Mouse (Mus musculus): ENCODE data around the gene Tac4. TPM values are rescaled to one million over a fixed set of nuclear protein-coding genes. Genes with fewer than 3 reads are reported as not detected.

Tac4 gene
- polyA plus RNA-seq, 1 experiment from 2014 or later: not detected

- Histone ChIP-seq H3K36me3 (ENCODE audit: control insufficient read depth, insufficient read depth) (peaks cover 84% of the 10 kb centered on the region), H3K4me1 (replicated peaks; ENCODE audit: control insufficient read depth, insufficient read depth, low read length) (no peaks in the 10 kb centered on the region), H3K9ac (ENCODE audit: low read depth, low read length) (no peak overlapping the region), H3K27me3 (replicated peaks; ENCODE audit: control insufficient read depth, insufficient read depth, low read length) (no peaks in the 10 kb centered on the region), H3K27ac (ENCODE audit: low read depth, low read length) (no peak overlapping the region), H3K4me2 (replicated peaks; ENCODE audit: low read depth) (no peak overlapping the region), H3K4me3 (ENCODE audit: low read depth, low read length) (no peak overlapping the region), H3K9me3 (ENCODE audit: control insufficient read depth) (no peaks in the 10 kb centered on the region)
- TF ChIP-seq CTCF (IDR thresholded peaks at IDR 0.05; ENCODE audit: low read depth): no peak
- 82% methylated on average over 4 of the region's 4 CpGs for WGBS
- ATAC-seq: no peak
Observed at GRCm38 (mm10) chr11:95291998-95292397, 30.7 kb downstream of the Tac4 start.

- Histone ChIP-seq H3K9me3 (ENCODE audit: control insufficient read depth) (no peaks in the 10 kb centered on the region), H3K9ac (ENCODE audit: low read depth, low read length) (no peak overlapping the region), H3K4me3 (ENCODE audit: low read depth, low read length) (no peak overlapping the region), H3K4me1 (replicated peaks; ENCODE audit: control insufficient read depth, insufficient read depth, low read length) (no peaks in the 10 kb centered on the region), H3K27ac (ENCODE audit: low read depth, low read length) (no peak overlapping the region), H3K27me3 (replicated peaks; ENCODE audit: control insufficient read depth, insufficient read depth, low read length) (no peaks in the 10 kb centered on the region), H3K4me2 (replicated peaks; ENCODE audit: low read depth) (no peak overlapping the region), H3K36me3 (ENCODE audit: control insufficient read depth, insufficient read depth) (peaks cover 81% of the 10 kb centered on the region)
- WGBS: 81% methylated on average over 8 of the region's 8 CpGs
- TF ChIP-seq CTCF (IDR thresholded peaks at IDR 0.05; ENCODE audit: low read depth): no peak
- no peak for ATAC-seq
Observed at GRCm38 (mm10) chr11:95293017-95293624, 31.8 kb downstream of the Tac4 start.

GRCm38 (mm10) chr11:95295736-95296135, 34.4 kb downstream of the Tac4 start:
- 93% methylated on average over 13 of the region's 13 CpGs for WGBS
- no peak overlapping the region for H3K27ac ChIP-seq (ENCODE audit: low read depth, low read length)
- no peak overlapping the region for H3K4me2 ChIP-seq (replicated peaks; ENCODE audit: low read depth)
- H3K9me3 ChIP-seq (ENCODE audit: control insufficient read depth): no peaks in the 10 kb centered on the region
- peaks cover 77% of the 10 kb centered on the region for H3K36me3 ChIP-seq (ENCODE audit: control insufficient read depth, insufficient read depth)
- no peak for ATAC-seq
- H3K4me1 ChIP-seq (replicated peaks; ENCODE audit: control insufficient read depth, insufficient read depth, low read length): no peaks in the 10 kb centered on the region
- H3K27me3 ChIP-seq (replicated peaks; ENCODE audit: control insufficient read depth, insufficient read depth, low read length): no peaks in the 10 kb centered on the region
- TF ChIP-seq CTCF (IDR thresholded peaks at IDR 0.05; ENCODE audit: low read depth): 0 out of 2 replicates have a peak, but pooled peaks have one; percentile 3
- no peak overlapping the region for H3K4me3 ChIP-seq (ENCODE audit: low read depth, low read length)
- H3K9ac ChIP-seq (ENCODE audit: low read depth, low read length): no peak overlapping the region

- Histone ChIP-seq H3K27ac (ENCODE audit: low read depth, low read length) (no peak overlapping the region), H3K27me3 (replicated peaks; ENCODE audit: control insufficient read depth, insufficient read depth, low read length) (no peaks in the 10 kb centered on the region), H3K9me3 (ENCODE audit: control insufficient read depth) (no peaks in the 10 kb centered on the region), H3K4me2 (replicated peaks; ENCODE audit: low read depth) (no peak overlapping the region), H3K9ac (ENCODE audit: low read depth, low read length) (no peak overlapping the region), H3K4me3 (ENCODE audit: low read depth, low read length) (no peak overlapping the region), H3K36me3 (ENCODE audit: control insufficient read depth, insufficient read depth) (peaks cover 77% of the 10 kb centered on the region), H3K4me1 (replicated peaks; ENCODE audit: control insufficient read depth, insufficient read depth, low read length) (no peaks in the 10 kb centered on the region)
- peak; percentile 90 for TF ChIP-seq CTCF (IDR thresholded peaks at IDR 0.05; ENCODE audit: low read depth)
- WGBS: 19% methylated on average over 2 of the region's 2 CpGs
- ATAC-seq: no peak
Observed at GRCm38 (mm10) chr11:95298146-95298545, 36.8 kb downstream of the Tac4 start.

- Histone ChIP-seq H3K4me3 (ENCODE audit: low read depth, low read length) (no peak overlapping the region), H3K36me3 (ENCODE audit: control insufficient read depth, insufficient read depth) (peaks cover 61% of the 10 kb centered on the region), H3K4me1 (replicated peaks; ENCODE audit: control insufficient read depth, insufficient read depth, low read length) (no peaks in the 10 kb centered on the region), H3K4me2 (replicated peaks; ENCODE audit: low read depth) (no peak overlapping the region), H3K27me3 (replicated peaks; ENCODE audit: control insufficient read depth, insufficient read depth, low read length) (no peaks in the 10 kb centered on the region), H3K9me3 (ENCODE audit: control insufficient read depth) (no peaks in the 10 kb centered on the region), H3K9ac (ENCODE audit: low read depth, low read length) (no peak overlapping the region), H3K27ac (ENCODE audit: low read depth, low read length) (peak overlapping the region; percentile 30; the same call in 1 of the 2 replicates)
- ATAC-seq: no peak
- TF ChIP-seq CTCF (IDR thresholded peaks at IDR 0.05; ENCODE audit: low read depth): no peak
- WGBS: 86% methylated on average over 12 of the region's 12 CpGs
Observed at GRCm38 (mm10) chr11:95299886-95300285, 38.6 kb downstream of the Tac4 start.

GRCm38 (mm10) chr11:95301772-95302171, 40.4 kb downstream of the Tac4 start:
- no peak overlapping the region for H3K4me3 ChIP-seq (ENCODE audit: low read depth, low read length)
- H3K27ac ChIP-seq (ENCODE audit: low read depth, low read length): peak overlapping the region; percentile 57; the same call in 1 of the 2 replicates
- H3K9me3 ChIP-seq (ENCODE audit: control insufficient read depth): no peaks in the 10 kb centered on the region
- peak; percentile 87 for ATAC-seq
- peaks cover 5% of the 10 kb centered on the region; the same call in 1 of the 2 replicates for H3K4me1 ChIP-seq (replicated peaks; ENCODE audit: control insufficient read depth, insufficient read depth, low read length)
- 40% methylated on average over 3 of the region's 3 CpGs for WGBS
- H3K4me2 ChIP-seq (replicated peaks; ENCODE audit: low read depth): no peak overlapping the region; the same call in 1 of the 2 replicates
- peaks cover 57% of the 10 kb centered on the region for H3K36me3 ChIP-seq (ENCODE audit: control insufficient read depth, insufficient read depth)
- H3K27me3 ChIP-seq (replicated peaks; ENCODE audit: control insufficient read depth, insufficient read depth, low read length): no peaks in the 10 kb centered on the region
- H3K9ac ChIP-seq (ENCODE audit: low read depth, low read length): no peak overlapping the region
- no peak for TF ChIP-seq CTCF (IDR thresholded peaks at IDR 0.05; ENCODE audit: low read depth)
